7 mouse cellular contexts compared by ENCODE assay signal in the genomic region with DNA sequence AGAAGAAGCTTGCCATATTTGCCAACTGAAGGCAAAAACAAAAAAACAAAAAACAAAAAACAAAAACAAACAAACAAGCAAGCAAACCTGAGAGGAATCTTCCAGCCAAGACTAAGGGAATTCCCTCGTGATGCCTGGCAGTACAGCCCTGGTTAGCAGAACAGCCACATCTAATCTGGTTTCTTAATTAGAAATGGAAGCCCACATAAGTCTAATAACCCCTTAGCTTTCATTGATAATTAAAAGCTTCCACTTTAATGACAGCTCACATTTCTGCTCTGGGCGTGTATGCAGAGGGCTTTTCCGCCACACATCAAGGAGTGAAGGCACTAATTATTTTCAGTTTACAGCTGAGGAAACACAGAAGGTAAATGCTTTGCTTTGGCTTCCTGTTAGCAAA.
"Had no signal": no experiment of that assay in that cellular context is flagged by ENCODE, and none has a peak within 500 bp of the region (broad histone marks: within the 10 kb centered on the region; RNA-seq: fewer than 3 reads in every experiment).

No protein-coding gene starts in this region.

- H3K4me3 ChIP-seq: left cerebral cortex, adult 2 months; liver, embryonic 13.5 days; lung, embryonic 15.5 days had no signal

- H3K9me3 ChIP-seq: liver, embryonic 13.5 days; lung, embryonic 15.5 days had no signal

- H3K27me3 ChIP-seq: liver, embryonic 13.5 days; lung, embryonic 15.5 days had no signal

- H3K9ac ChIP-seq: liver, embryonic 13.5 days; liver, postnatal 0 days; lung, embryonic 15.5 days had no signal

- H3K27ac ChIP-seq: left cerebral cortex, adult 2 months; liver, embryonic 13.5 days; lung, embryonic 15.5 days; stomach, postnatal 0 days had no signal

- H3K36me3 ChIP-seq: liver, embryonic 13.5 days; lung, embryonic 15.5 days had no signal

- ATAC-seq: intestine, postnatal 0 days; liver, postnatal 0 days; midbrain, embryonic 16.5 days had no signal

- H3K4me2 ChIP-seq: liver, embryonic 13.5 days; lung, embryonic 15.5 days had no signal

- H3K4me1 ChIP-seq: lung, embryonic 15.5 days had no signal
